Mouse (Mus musculus) forebrain, postnatal 0 days (tissue): ENCODE results near the gene Arid1b. TPM values are rescaled to one million over a fixed set of nuclear protein-coding genes. Genes with fewer than 3 reads are reported as not detected.

ENCODE experiments used
- ATAC-seq: fragments of 200-750 bp; cut with Nextera tagmentation; 2 replicates; pipeline ENCODE4 v1.8.0; 2017; ENCODE audit warnings: mild to moderate bottlenecking, moderate library complexity
- DNase-seq: peaks from one replicate; pipeline ENCODE4 v3.0.0-alpha.2; 2015
- H3K27ac ChIP-seq: fragments of 300-500 bp; sonication (generic); 2 replicates; pipeline ENCODE4 v1.5.1; 2014; ENCODE audit warnings: low read depth, mild to moderate bottlenecking, antibody characterized with exemption, low read length, moderate library complexity, mixed read lengths
- H3K27me3 ChIP-seq: fragments of 300-500 bp; sonication (generic); 2 replicates; pipeline ENCODE4 v1.6.1; 2014; ENCODE audit warnings: mild to moderate bottlenecking, low read length, mixed read lengths; ENCODE audit not compliant: insufficient read depth
- H3K36me3 ChIP-seq: fragments of 300-500 bp; sonication (generic); 2 replicates; pipeline ENCODE4 v1.6.1; 2014; ENCODE audit warnings: mild to moderate bottlenecking, moderate library complexity; ENCODE audit not compliant: insufficient read depth
- H3K4me1 ChIP-seq: fragments of 300-500 bp; sonication (generic); 2 replicates; pipeline ENCODE4 v1.6.1; 2014; ENCODE audit warnings: antibody characterized with exemption; ENCODE audit not compliant: insufficient read depth
- H3K4me2 ChIP-seq: fragments of 300-500 bp; sonication (generic); 2 replicates; pipeline ENCODE4 v1.6.1; 2014; ENCODE audit warnings: low read depth, mild to moderate bottlenecking, moderate library complexity
- H3K4me3 ChIP-seq: fragments of 300-500 bp; sonication (generic); 2 replicates; pipeline ENCODE4 v1.5.1; 2014; ENCODE audit warnings: low read depth, low read length, mixed read lengths
- H3K9ac ChIP-seq: fragments of 300-500 bp; sonication (generic); 2 replicates; pipeline ENCODE4 v1.6.1; 2014; ENCODE audit warnings: mild to moderate bottlenecking
- H3K9me3 ChIP-seq: fragments of 300-500 bp; sonication (generic); 2 replicates; pipeline ENCODE4 v1.6.1; 2016; ENCODE audit warnings: low read length
- CTCF ChIP-seq: sonication (generic); IDR thresholded peaks from 2 replicates; pipeline ENCODE4 v1.5.1; 2016; ENCODE audit warnings: antibody characterized with exemption, control low read depth, low read depth
- WGBS: fragments of 180-500 bp; shearing (Covaris S2); extraction: QIAGEN DNeasy Blood & Tissue Kit; methylation state at CpG from one replicate; pipeline ENCODE4 v1.1.7; 2014; 5-methylcytosine and 5-hydroxymethylcytosine counted together
- polyA plus RNA-seq: library from polyadenylated mRNA; unstranded; fragments of >200 nt; fragmentation: Nextera tagmentation; extraction: Ambion mirVana; gene quantifications from 2 replicates; pipeline ENCODE4 v1.2.1, GENCODE M21; 2015
- total RNA-seq: library from RNA; depleted of rRNA; stranded (reverse); fragments of >200 nt; gene quantifications from 2 replicates; pipeline ENCODE4 v1.2.3, GENCODE M21; 2014

Arid1b gene
- total and polyA plus RNA-seq, 2 experiments from 2014 or later = 10.5 to 51.6 TPM

DNA sequence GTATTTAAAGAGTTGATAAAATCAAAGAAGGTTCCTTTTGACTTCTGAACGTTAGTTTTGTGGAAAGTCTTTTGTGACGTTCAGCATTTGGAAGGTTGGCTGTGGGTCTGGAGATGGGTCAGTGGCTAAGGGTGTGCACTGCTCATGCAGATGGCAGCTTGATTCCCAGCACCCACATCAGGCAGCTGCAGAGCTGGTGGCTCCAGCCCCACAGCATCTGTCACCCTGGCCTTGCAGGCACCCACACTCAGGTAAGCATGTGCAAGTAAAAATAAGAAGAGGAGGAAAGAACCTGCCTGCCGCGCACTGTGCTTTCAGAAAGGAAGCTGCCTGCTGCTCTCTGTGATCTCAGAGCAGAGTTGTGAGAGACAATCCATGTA is 58.7 kb downstream of the Arid1b start:
- Histone ChIP-seq H3K36me3 (0 out of 2 replicates have a peak, but pooled peaks cover 3% of the 10 kb centered on the region), H3K27ac (no peak overlapping the region), H3K4me3 (no peak overlapping the region), H3K9ac (no peak overlapping the region), H3K27me3 (no peaks in the 10 kb centered on the region), H3K4me1 (peaks cover 12% of the 10 kb centered on the region; the same call in 1 of the 2 replicates), H3K4me2 (no peak overlapping the region), H3K9me3 (no peaks in the 10 kb centered on the region)
- DNase-seq (no peak), ATAC-seq (no peak)
- 72% methylated on average over 4 of the region's 4 CpGs for WGBS
- no peak for TF ChIP-seq CTCF

DNA sequence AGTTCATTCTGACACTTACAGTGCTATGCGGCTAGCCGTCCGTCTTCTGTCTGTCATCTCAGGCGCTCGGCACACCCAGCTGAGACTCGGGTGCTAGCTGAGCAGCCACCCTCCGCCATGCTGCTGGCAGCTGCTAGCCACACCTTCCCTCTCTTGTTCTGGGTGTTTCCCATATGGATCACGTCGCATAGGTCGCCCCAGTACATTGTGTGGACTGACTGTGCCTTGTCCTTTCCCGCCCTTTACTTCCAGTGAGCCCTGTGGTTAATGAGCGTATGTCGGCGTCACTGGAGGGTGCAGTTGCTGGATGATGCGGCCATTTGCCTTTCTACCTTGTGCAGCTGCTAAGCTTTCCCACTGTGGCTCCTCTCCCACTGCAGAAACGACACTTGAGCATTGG is 59.1 kb downstream of the Arid1b start:
- no peak for TF ChIP-seq CTCF
- no peak overlapping the region for H3K4me2 ChIP-seq
- H3K4me1 ChIP-seq = peaks cover 16% of the 10 kb centered on the region; the same call in 1 of the 2 replicates
- 77% methylated on average over 16 of the region's 16 CpGs for WGBS
- no peak overlapping the region for H3K4me3 ChIP-seq
- ATAC-seq (no peak; the same call in 1 of the 2 replicates), DNase-seq (no peak)
- H3K27ac ChIP-seq = no peak overlapping the region
- no peak overlapping the region for H3K9ac ChIP-seq
- H3K9me3 ChIP-seq = no peaks in the 10 kb centered on the region
- no peaks in the 10 kb centered on the region for H3K27me3 ChIP-seq
- 0 out of 2 replicates have a peak, but pooled peaks cover 3% of the 10 kb centered on the region for H3K36me3 ChIP-seq

GRCm38 (mm10) chr17:5055412-5055811 is 61.3 kb downstream of the Arid1b start:
- no peak overlapping the region for H3K27ac ChIP-seq
- peaks cover 23% of the 10 kb centered on the region; the same call in 1 of the 2 replicates for H3K4me1 ChIP-seq
- H3K9ac ChIP-seq = no peak overlapping the region
- H3K36me3 ChIP-seq = 0 out of 2 replicates have a peak, but pooled peaks cover 3% of the 10 kb centered on the region
- no peak for ATAC-seq
- H3K4me3 ChIP-seq = no peak overlapping the region
- TF ChIP-seq CTCF = no peak
- no peak for DNase-seq
- H3K9me3 ChIP-seq = no peaks in the 10 kb centered on the region
- 82% methylated on average over 6 of the region's 6 CpGs for WGBS
- no peak overlapping the region for H3K4me2 ChIP-seq
- H3K27me3 ChIP-seq = no peaks in the 10 kb centered on the region

GRCm38 (mm10) chr17:5056654-5057053 is 62.5 kb downstream of the Arid1b start:
- no peak for TF ChIP-seq CTCF
- 64% methylated on average over 4 of the region's 4 CpGs for WGBS
- Histone ChIP-seq H3K27me3 (no peaks in the 10 kb centered on the region), H3K9ac (no peak overlapping the region), H3K9me3 (no peaks in the 10 kb centered on the region), H3K4me3 (no peak overlapping the region), H3K27ac (no peak overlapping the region), H3K4me2 (no peak overlapping the region), H3K4me1 (peaks cover 23% of the 10 kb centered on the region; the same call in 1 of the 2 replicates), H3K36me3 (0 out of 2 replicates have a peak, but pooled peaks cover 3% of the 10 kb centered on the region)
- DNase-seq (no peak), ATAC-seq (no peak)

- H3K27me3 ChIP-seq = no peaks in the 10 kb centered on the region
- H3K4me2 ChIP-seq = no peak overlapping the region
- no peak overlapping the region for H3K9ac ChIP-seq
- H3K27ac ChIP-seq = no peak overlapping the region
- no peak overlapping the region for H3K4me3 ChIP-seq
- ATAC-seq (no peak), DNase-seq (no peak)
- WGBS = 26% methylated on average over 4 of the region's 4 CpGs
- H3K36me3 ChIP-seq = 0 out of 2 replicates have a peak, but pooled peaks cover 3% of the 10 kb centered on the region
- no peaks in the 10 kb centered on the region for H3K9me3 ChIP-seq
- peaks cover 23% of the 10 kb centered on the region; the same call in 1 of the 2 replicates for H3K4me1 ChIP-seq
- TF ChIP-seq CTCF = no peak
Measured at GRCm38 (mm10) chr17:5057286-5057685, 63.2 kb downstream of the Arid1b start.

GRCm38 (mm10) chr17:5057944-5058720 is 64.0 kb downstream of the Arid1b start:
- no peak overlapping the region for H3K9ac ChIP-seq
- WGBS = 5% methylated on average over 10 of the region's 10 CpGs

GRCm38 (mm10) chr17:5059092-5059601 is 65.0 kb downstream of the Arid1b start:
- H3K27me3 ChIP-seq = no peaks in the 10 kb centered on the region
- TF ChIP-seq CTCF = no peak
- no peak overlapping the region for H3K4me2 ChIP-seq
- ATAC-seq = no peak
- 74% methylated on average over 9 of the region's 9 CpGs for WGBS
- no peak overlapping the region for H3K9ac ChIP-seq
- H3K9me3 ChIP-seq = no peaks in the 10 kb centered on the region
- H3K4me3 ChIP-seq = no peak overlapping the region
- peaks cover 23% of the 10 kb centered on the region; the same call in 1 of the 2 replicates for H3K4me1 ChIP-seq
- no peak overlapping the region for H3K27ac ChIP-seq
- DNase-seq = no peak
- 0 out of 2 replicates have a peak, but pooled peaks cover 3% of the 10 kb centered on the region for H3K36me3 ChIP-seq

More at GRCm38 (mm10) chr17:5057944-5058720, 64.0 kb downstream of the Arid1b start:
- Histone ChIP-seq H3K27ac (0 out of 2 replicates have a peak overlapping the region, but pooled peaks have one; percentile 48), H3K36me3 (0 out of 2 replicates have a peak, but pooled peaks cover 3% of the 10 kb centered on the region), H3K4me3 (no peak overlapping the region), H3K27me3 (no peaks in the 10 kb centered on the region), H3K9me3 (no peaks in the 10 kb centered on the region), H3K4me1 (peaks cover 23% of the 10 kb centered on the region; the same call in 1 of the 2 replicates), H3K4me2 (peak overlapping the region; percentile 14)
- TF ChIP-seq CTCF = no peak
- ATAC-seq (peak; percentile 59), DNase-seq (peak; percentile 52)
